Mouse (Mus musculus): ENCODE data around the gene Gstz1.

Gene Gstz1

DNA sequence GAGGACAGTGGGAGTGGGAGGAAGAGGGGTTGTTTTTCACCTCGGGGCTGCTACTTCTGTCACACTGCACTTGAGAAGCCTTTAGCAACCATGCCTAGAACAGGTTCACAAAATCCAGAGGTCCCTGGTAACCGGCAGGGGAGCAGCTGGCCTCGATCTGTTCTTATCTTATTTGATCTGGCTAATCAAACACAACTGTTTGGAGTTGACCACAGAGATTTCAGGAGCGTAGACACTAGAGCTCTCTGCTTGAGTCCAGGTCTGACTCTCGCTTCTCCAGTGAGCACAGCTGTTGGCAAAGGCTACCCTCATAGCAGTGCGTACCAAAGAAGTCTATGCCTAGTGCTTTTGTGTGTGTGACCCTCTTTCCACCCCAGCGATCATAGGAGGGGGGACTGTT is 11.1 kb downstream of the Gstz1 start:
- DNase-seq (ENCODE audit: low spot score) = no peak

DNA sequence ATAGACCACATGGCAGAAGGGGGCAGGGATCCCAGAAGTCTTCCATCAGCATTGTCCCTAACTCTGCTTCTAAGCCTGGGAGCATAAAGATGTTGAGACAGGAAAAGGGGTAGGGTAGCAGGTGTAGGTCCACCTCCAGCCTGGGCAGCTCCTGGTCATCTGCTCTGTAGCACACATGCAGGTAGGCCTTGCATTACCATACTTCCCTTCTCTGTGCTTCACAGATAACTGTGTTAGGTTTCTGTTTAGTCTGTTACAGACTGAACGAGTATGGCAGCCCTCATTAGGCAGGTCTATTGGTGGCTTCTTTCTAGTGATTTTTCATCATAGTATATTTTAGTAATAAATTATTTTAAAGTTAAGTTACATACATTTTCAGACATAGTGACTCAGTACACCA is 13.3 kb downstream of the Gstz1 start:
- no peak for DNase-seq (ENCODE audit: low spot score)

DNA sequence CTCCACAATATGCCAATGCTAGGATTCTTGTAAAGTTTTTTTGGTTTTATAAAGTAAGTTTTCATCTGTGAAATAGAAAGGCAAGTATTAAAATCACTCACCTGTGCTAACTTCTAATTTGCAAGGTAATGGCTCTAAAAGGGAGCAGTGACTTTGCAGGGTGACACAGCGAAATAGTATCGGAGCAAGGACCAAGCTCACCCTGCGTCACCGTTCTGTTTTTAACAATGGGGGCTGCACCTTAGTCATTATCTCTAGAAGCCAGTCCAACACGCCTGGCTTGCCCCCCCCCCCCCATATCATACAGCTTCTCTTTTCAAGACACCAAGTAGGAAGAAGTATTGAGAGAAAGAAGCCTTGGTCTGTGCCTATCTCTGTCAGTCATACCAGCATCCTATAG is 13.8 kb downstream of the Gstz1 start:
- no peak for DNase-seq (ENCODE audit: low spot score)

DNA sequence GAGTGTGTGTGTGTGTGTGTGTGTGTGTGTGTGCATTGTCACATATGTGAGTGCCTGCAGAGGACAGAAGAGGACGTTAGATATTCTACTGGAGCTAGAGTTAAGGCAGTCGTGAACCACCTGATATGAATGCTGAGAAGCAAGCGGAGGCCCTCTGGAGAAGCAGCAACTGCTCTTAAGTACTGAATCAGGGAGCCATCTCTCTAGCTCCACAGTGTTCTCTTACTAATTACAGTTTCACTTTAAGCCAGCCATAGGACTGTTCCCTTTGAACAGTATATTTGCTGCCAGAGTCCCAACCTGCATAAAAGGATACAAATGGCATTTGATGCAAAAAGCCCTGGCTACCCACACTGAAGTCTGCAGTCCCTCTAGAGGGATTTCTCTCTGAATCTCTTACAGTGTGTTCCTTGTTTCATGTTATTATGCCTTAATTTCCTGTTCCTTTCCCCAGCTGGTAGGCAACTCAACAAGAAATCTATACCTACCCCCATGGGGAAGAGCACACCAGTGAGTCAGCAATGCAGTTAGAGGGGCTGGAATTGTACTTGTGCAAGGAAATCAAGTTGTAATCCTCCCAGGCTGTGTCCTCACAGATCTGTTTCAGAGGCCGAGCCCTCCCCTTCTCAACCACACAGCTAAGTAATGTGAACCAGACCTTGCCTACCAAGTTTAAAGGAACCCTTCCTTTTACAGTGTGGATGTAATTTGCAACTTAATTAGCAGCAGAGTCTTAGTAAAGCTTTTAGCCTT is 28.4 kb downstream of the Gstz1 start:
- no peak for DNase-seq (ENCODE audit: low spot score)

DNA sequence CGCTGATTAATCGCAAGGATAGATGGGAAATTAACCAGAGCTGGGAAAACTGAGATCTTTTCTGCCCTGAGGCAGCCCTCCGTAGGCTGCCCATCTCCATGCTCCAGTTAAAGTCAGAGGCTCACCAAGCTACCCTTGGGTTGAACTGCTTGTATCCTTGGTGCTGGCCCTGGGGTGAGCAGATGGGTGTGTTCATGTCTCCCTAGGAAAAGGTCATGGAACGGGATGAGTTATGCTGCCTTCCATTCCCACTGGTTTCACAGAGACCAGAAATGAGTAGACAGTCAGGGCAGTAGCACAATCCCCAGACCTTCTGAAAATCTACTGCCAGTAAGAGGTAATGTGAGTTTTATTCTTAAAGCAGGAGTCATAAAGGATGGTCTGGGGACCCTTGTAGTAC is 30.7 kb downstream of the Gstz1 start:
- no peak for DNase-seq (ENCODE audit: low spot score)

DNA sequence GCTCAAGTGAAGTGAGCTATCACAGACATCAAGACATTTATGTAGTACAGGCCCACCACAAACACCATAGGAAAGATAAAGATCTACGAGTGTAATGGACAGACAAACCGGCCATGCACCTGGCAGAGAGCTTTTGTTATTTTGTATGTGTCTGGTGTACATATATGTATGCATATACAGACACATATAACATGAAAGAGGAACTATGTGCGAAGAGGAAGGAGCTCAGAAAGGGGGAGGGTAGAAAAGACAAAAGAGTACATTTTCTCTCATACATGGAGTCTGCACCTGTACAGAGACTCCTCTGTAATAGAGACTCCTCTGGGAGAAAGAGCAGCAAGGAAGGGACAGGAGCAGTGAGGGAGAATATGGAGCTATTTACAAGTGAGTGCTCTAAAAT is 46.0 kb downstream of the Gstz1 start:
- no peak for DNase-seq (ENCODE audit: low spot score)

DNA sequence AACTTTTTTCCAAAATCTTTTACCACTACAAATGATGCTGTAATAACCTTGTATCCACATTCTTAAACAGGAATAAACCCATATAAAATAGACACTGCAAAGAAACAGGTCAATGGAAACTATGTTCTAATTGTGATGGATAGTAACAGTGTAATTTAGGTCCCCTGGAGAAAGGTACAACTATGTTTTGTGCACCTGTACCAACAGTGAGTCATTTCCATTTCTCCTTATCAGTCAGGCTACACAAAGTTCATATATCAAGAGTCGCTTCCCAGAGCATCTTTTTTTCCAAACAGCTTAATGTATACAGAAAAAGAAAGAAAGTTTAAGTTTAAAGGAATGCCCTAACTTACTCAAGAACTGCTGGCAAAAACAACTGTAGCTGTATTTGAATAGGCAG is 48.1 kb downstream of the Gstz1 start:
- no peak for DNase-seq (ENCODE audit: low spot score)

DNA sequence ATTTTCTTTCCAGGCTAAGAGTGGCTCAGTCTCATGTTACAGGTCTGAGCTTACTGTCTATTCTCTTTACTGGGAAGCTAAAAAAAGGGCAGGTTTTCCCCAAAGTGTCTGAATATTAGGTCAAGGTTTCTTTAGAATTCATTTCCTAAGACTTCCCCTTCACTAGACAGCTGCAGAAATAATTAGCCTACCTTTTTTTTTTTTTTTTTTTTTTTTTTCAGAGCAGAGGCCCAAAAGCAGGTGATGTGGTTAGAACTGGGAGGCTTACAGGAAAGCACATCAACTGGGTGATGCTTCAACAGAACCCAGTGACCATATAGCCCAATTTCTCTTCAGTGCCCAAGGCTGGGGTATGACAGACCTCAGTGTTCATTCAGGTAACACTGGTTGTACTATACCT is 49.3 kb downstream of the Gstz1 start:
- no peak for DNase-seq (ENCODE audit: low spot score)

DNA sequence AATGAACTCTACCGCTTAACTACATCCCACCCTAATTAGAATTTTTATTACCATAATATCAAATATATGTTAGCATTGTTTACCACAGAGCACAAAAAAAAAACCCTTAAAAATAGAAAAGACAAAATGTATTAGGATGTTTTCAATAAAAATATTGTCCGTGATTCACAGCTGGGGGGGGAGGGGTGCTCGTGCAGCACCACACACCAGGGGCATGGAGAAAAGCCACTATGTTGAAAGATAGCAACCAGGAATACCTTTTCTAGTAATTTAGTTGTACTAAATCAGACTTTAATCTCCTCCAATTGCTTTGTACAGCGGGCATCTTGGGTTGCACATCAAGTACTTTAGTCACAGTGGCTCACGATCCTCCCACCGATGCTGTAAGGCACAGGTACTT is 51.8 kb downstream of the Gstz1 start:
- DNase-seq (ENCODE audit: low spot score) = no peak

DNA sequence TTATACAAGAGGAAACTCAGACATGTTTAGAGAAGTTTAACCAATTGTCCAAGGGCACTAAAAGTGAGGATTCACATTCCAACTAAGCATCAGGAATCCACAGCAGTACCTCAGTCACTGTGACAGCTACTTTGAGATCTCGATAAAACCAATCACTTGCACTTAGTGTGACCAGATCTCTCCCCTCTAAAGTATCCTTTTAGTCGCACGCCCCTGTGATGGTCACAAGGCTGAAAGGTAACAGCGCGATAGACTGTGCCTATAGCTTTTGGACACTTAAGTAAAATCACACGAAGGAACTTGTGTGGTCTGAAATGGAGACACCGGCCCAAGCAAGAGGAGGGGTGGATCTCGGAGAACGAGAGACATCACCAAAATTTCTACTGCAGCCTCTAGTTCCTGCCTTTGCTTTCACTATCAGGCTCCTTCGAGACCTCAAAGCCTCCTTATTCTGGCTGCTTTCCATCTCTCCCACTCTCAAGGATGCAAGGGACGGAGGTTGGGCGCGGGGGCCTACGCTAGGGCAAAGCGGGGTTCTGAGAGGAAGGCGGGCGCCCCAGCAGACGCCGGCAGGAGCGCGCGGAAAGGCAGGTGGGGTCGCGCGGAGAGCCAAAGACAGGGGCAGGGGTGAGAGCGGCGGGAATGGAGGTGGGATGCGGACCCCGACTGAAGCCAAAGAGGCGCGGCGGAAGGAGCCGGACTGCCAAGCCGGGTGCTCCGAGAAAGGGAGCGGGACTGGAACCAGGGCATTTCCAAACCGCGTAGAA is 52.4 kb downstream of the Gstz1 start, which contains the start of gene Samd15:
Samd15 (plus strand) TSS at position 518 of the 767 bp plus-strand sequence.
- peak; percentile 72 for DNase-seq (ENCODE audit: low spot score)

DNA sequence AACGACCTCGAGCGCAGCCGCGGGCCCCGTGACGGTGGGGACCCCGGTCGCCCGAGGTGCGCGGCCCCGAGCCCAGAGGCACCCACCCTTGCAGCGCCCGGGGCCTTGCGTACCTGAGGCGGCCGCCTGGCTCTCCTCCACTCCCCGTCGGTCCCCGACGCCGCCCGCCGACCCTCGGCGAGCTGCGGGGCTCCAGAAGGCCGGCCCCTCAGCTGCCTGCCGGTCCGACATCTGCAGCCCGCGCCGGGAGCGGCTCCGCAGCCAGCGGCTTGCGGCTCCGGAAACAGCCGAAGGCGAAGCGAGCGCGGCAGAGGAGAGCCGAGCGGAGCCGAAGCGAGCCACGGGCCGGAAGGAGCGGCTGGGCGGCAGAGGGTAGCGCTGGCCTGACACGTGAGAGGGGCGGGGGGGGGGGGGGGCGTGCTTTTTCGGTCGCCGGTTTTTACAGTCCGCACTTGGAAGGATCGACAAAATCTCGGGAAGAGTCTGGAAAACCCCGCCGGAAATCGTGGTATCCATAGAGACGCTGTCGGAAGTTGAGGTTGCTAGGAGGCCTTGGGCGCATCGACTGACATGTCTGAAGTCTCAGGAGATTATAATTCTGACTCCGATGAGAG is 53.1 kb downstream of the Gstz1 start, which contains the start of gene Tmed8:
Tmed8 (minus strand) TSS at position 482 of the 614 bp plus-strand sequence.
- DNase-seq (ENCODE audit: low spot score) = peak; percentile 86

DNA sequence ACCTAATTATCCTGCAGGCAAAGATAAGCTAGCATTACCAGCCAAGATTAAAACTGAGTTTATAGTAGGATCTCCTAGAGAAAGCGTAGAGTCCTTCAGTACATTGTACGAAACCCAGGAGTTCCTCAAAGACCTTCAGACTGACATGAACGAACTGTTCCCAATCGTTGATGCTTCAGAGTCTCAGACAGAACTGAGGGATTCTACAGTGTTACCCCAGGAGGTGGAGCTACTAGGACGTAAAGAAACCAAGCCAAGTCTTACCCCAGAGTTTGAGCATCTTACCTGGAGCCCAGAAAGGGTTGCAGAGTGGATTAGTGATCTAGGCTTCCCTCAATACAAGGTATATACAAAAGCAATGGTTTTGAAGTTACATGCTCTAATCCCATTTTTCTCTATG is 54.7 kb downstream of the Gstz1 start:
- DNase-seq (ENCODE audit: low spot score) = no peak

DNA sequence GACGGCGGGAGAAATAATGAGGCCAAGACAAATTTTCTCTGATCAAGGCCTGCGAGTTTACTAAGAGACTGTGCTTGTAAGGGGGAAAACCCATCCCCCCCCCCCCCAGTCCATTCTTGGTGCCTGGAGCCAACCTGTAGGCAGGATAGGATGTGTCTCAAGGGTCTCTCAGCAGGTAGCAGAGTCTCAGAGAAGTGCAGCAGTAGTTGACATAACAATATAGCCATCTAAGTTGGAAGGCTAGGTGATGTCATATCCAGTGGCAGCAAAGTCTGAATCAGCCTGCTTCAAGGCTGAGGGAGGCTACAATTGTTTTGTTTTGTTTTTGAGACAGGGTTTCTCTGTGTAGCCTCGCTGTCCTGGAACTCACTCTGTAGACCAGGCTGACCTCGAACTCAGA is 58.8 kb downstream of the Gstz1 start:
- peak; percentile 4 for DNase-seq (ENCODE audit: low spot score)

DNA sequence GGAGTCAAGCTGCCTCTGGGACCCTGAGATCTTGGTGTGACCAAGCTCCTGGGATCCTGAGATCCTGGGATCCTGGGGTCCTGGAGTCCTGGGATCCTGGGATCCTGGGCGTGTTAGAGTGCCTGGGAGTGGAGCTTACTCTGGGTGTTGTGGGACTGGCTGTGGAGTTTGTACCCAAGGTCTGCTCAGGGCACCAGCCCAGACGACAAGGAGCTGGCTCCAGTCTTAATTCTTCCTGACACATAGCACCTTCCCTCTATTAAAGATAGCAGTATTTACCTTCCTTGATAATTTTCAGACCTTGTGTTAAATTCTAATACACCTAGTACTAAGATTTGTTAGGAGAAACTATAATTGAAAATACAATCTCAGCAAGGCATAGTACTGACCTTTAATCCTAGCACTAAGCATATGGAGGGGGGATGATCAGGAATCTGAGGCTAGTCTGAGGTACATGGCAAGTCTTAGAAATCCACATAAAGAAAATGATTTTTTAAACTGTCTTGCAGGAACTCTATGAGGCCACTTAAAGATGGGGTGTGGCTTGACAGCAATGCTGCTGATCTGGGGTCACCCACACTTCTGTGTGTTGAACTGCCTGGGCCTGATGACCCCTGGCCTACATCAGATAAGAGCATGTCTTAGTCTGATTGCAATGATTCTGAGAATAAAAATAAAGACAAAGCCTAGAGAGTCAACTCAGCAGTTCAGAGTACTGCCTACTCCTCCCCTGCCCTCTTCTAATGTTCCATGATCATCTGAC is 66.1 kb downstream of the Gstz1 start:
- DNase-seq (ENCODE audit: low spot score) = no peak
